Mouse (Mus musculus) heart, postnatal 0 days (tissue): Measurements from ENCODE around the gene Fam98c.

Experiments used
- CTCF ChIP-seq: IDR thresholded peaks from 2 replicates; pipeline ENCODE4 v1.5.1; 2016; ENCODE audit warnings: antibody characterized with exemption, control low read depth, low read depth
- EP300 ChIP-seq: IDR thresholded peaks from 2 replicates; pipeline ENCODE4 v1.6.1; 2016; ENCODE audit warnings: antibody characterized with exemption, low read depth

DNA sequence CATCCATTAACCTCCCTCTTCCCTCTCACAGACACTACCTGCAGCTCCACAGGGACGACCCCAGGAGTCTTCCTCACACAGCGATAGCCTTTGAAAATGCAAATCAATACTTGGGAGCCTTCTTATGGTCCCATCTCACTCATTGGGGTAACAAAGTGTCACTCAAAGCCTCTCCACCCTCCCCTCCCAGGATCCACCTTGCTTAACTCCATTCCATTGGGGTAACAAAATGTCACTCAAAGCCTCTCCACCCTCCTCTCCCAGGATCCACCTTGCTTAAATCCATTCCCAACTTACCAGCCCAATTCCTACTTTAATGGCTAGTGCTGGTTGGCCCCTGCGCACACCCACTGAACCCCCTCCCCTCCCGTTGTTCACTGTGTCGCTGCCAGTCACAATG, 2.2 kb upstream of the Fam98c start:
- TF ChIP-seq CTCF: no peak
- TF ChIP-seq EP300: no peak
